Mouse (Mus musculus) testis, adult 2 months (tissue): ENCODE data around the gene Nedd9.

ENCODE experiments used
- CTCF ChIP-seq: fragments of 200-500 bp; IDR thresholded peaks from 2 replicates; pipeline ENCODE4 v1.5.1; 2012; ENCODE audit warnings: low read depth, mild to moderate bottlenecking, inconsistent platforms, low read length, moderate library complexity; ENCODE audit not compliant: control insufficient read depth, insufficient read depth, insufficient replicate concordance
- POLR2A ChIP-seq: fragments of 200-500 bp; IDR thresholded peaks from 2 replicates; pipeline ENCODE4 v1.6.1; 2012; ENCODE audit warnings: low read depth, mild to moderate bottlenecking, inconsistent platforms, low read length, moderate library complexity; ENCODE audit not compliant: control insufficient read depth

DNA sequence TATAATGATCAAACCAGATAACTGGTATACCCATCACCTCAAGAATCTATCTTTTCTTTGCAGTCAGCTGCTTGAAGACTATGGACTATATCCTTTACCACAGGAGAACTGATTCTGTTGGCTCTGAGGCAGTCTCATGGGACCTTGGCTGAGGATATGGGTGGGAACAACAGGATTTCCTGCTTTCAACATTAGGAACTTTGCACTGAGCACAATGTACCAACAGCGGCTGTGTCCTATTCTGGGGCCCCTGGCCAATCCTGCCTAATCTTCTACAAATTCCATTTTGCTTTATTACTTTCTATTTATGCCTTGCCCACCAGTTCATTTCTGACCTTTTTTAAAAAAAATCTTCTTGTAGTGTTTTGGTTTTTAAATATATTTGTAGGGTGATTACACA is 21.0 kb downstream of the Nedd9 start:
- no peak for TF ChIP-seq CTCF
- TF ChIP-seq POLR2A: no peak
